Mouse (Mus musculus) liver, postnatal 0 days (tissue): Measurements from ENCODE around the gene Ubl7. TPM values are rescaled to one million over a fixed set of nuclear protein-coding genes. Genes with fewer than 3 reads are reported as not detected.

Experiments used
- ATAC-seq: fragments of 200-750 bp; cut with Nextera tagmentation; 2 replicates; pipeline ENCODE4 v1.8.0; 2017; ENCODE audit warnings: mild to moderate bottlenecking, moderate library complexity
- DNase-seq: peaks from one replicate; pipeline ENCODE4 v3.0.0-alpha.2; 2016
- H3K27ac ChIP-seq: fragments of 300-500 bp; sonication (generic); 2 replicates; pipeline ENCODE4 v1.5.1; 2014; ENCODE audit warnings: antibody characterized with exemption, moderate library complexity, mild to moderate bottlenecking, low read depth
- H3K27me3 ChIP-seq: fragments of 300-500 bp; sonication (generic); 2 replicates; pipeline ENCODE4 v1.6.1; 2014; ENCODE audit warnings: low read length, control low read depth, mixed read lengths; ENCODE audit not compliant: insufficient read depth
- H3K36me3 ChIP-seq: fragments of 300-500 bp; sonication (generic); replicated peaks from 2 replicates; pipeline ENCODE4 v1.6.1; 2014; ENCODE audit warnings: mild to moderate bottlenecking, control low read depth, low read length, moderate library complexity, mixed read lengths; ENCODE audit not compliant: insufficient read depth
- H3K4me1 ChIP-seq: fragments of 300-500 bp; sonication (generic); 2 replicates; pipeline ENCODE4 v1.6.1; 2014; ENCODE audit warnings: antibody characterized with exemption, mild to moderate bottlenecking, control low read depth; ENCODE audit not compliant: insufficient read depth
- H3K4me2 ChIP-seq: fragments of 300-500 bp; sonication (generic); 2 replicates; pipeline ENCODE4 v1.6.1; 2014; ENCODE audit warnings: low read depth, mild to moderate bottlenecking, low read length, moderate library complexity, mixed read lengths
- H3K4me3 ChIP-seq: fragments of 300-500 bp; sonication (generic); 2 replicates; pipeline ENCODE4 v1.5.1; 2014; ENCODE audit warnings: low read depth, low read length
- H3K9ac ChIP-seq: fragments of 300-500 bp; sonication (generic); replicated peaks from 2 replicates; pipeline ENCODE4 v1.6.1; 2014; ENCODE audit warnings: mild to moderate bottlenecking, moderate library complexity
- H3K9me3 ChIP-seq: fragments of 300-500 bp; sonication (generic); 2 replicates; pipeline ENCODE4 v1.6.1; 2016; ENCODE audit warnings: mild to moderate bottlenecking, control low read depth, low read length, mixed read lengths
- CTCF ChIP-seq: sonication (generic); IDR thresholded peaks from 2 replicates; pipeline ENCODE4 v1.5.1; 2016; ENCODE audit warnings: antibody characterized with exemption, low read depth
- EP300 ChIP-seq: IDR thresholded peaks from 2 replicates; pipeline ENCODE4 v1.6.1; 2016; ENCODE audit warnings: antibody characterized with exemption, low read depth, mild to moderate bottlenecking
- WGBS: fragments of 180-500 bp; shearing (Covaris S2); extraction: QIAGEN DNeasy Blood & Tissue Kit; methylation state at CpG from one replicate; pipeline ENCODE4 v1.1.7; 2014; ENCODE audit not compliant: insufficient replicate concordance; 5-methylcytosine and 5-hydroxymethylcytosine counted together
- polyA plus RNA-seq: library from polyadenylated mRNA; unstranded; fragments of >200 nt; fragmentation: Nextera tagmentation; extraction: Ambion mirVana; gene quantifications from 2 replicates; pipeline ENCODE4 v1.2.1, GENCODE M21; 2015

Gene Ubl7
- polyA plus RNA-seq, 1 experiment from 2014 or later = 51.2 TPM

- 70% methylated on average over 1 of the region's 1 CpGs for WGBS
- DNase-seq (no peak), ATAC-seq (no peak)
- no peaks in the 10 kb centered on the region for H3K4me1 ChIP-seq
- no peak overlapping the region for H3K4me3 ChIP-seq
- no peak overlapping the region for H3K9ac ChIP-seq
- TF ChIP-seq EP300 = no peak
- no peak for TF ChIP-seq CTCF
- H3K9me3 ChIP-seq = no peaks in the 10 kb centered on the region
- H3K4me2 ChIP-seq = no peak overlapping the region
- no peaks in the 10 kb centered on the region for H3K27me3 ChIP-seq
- H3K27ac ChIP-seq = no peak overlapping the region
- H3K36me3 ChIP-seq = no peaks in the 10 kb centered on the region
Measured at GRCm38 (mm10) chr9:57883413-57883812, 27.4 kb upstream of the Ubl7 start.

GRCm38 (mm10) chr9:57888119-57888518, 22.7 kb upstream of the Ubl7 start:
- WGBS = 21% methylated on average over 6 of the region's 6 CpGs
- no peak overlapping the region for H3K27ac ChIP-seq
- no peaks in the 10 kb centered on the region for H3K4me1 ChIP-seq
- no peaks in the 10 kb centered on the region for H3K27me3 ChIP-seq
- H3K4me2 ChIP-seq = peak overlapping the region; percentile 11
- H3K9me3 ChIP-seq = no peaks in the 10 kb centered on the region
- ATAC-seq (peak; percentile 68), DNase-seq (peak; percentile 65)
- H3K36me3 ChIP-seq = no peaks in the 10 kb centered on the region
- TF ChIP-seq EP300 = no peak
- no peak for TF ChIP-seq CTCF
- no peak overlapping the region for H3K9ac ChIP-seq
- no peak overlapping the region for H3K4me3 ChIP-seq

GRCm38 (mm10) chr9:57900478-57900877, 10.3 kb upstream of the Ubl7 start:
- ATAC-seq = no peak
- 36% methylated on average over 10 of the region's 10 CpGs for WGBS
- Histone ChIP-seq H3K27ac (no peak overlapping the region), H3K4me3 (no peak overlapping the region), H3K27me3 (no peaks in the 10 kb centered on the region), H3K4me1 (peaks cover 6% of the 10 kb centered on the region; the same call in 1 of the 2 replicates), H3K9me3 (no peaks in the 10 kb centered on the region), H3K9ac (no peak overlapping the region), H3K36me3 (no peaks in the 10 kb centered on the region), H3K4me2 (no peak overlapping the region)
- no peak for DNase-seq
- TF ChIP-seq EP300 = no peak
- no peak for TF ChIP-seq CTCF

- Histone ChIP-seq H3K36me3 (no peaks in the 10 kb centered on the region), H3K4me3 (no peak overlapping the region), H3K4me2 (no peak overlapping the region), H3K9ac (no peak overlapping the region), H3K27me3 (no peaks in the 10 kb centered on the region), H3K9me3 (no peaks in the 10 kb centered on the region), H3K27ac (no peak overlapping the region), H3K4me1 (peaks cover 6% of the 10 kb centered on the region; the same call in 1 of the 2 replicates)
- ATAC-seq (no peak), DNase-seq (no peak)
- no peak for TF ChIP-seq CTCF
- no peak for TF ChIP-seq EP300
- WGBS = 47% methylated on average over 9 of the region's 9 CpGs
Measured at GRCm38 (mm10) chr9:57901197-57901596, 9.6 kb upstream of the Ubl7 start.

- no peak for TF ChIP-seq EP300
- TF ChIP-seq CTCF = no peak
- ATAC-seq (no peak), DNase-seq (no peak)
- peaks cover 6% of the 10 kb centered on the region; the same call in 1 of the 2 replicates for H3K4me1 ChIP-seq
- H3K27me3 ChIP-seq = no peaks in the 10 kb centered on the region
- no peak overlapping the region for H3K4me2 ChIP-seq
- H3K4me3 ChIP-seq = no peak overlapping the region
- no peaks in the 10 kb centered on the region for H3K36me3 ChIP-seq
- H3K9ac ChIP-seq = no peak overlapping the region
- no peaks in the 10 kb centered on the region for H3K9me3 ChIP-seq
- no peak overlapping the region for H3K27ac ChIP-seq
- 72% methylated on average over 3 of the region's 3 CpGs for WGBS
Measured at GRCm38 (mm10) chr9:57901601-57902000, 9.2 kb upstream of the Ubl7 start.

- no peak overlapping the region for H3K27ac ChIP-seq
- TF ChIP-seq CTCF (no peak), EP300 (no peak)
- 73% methylated on average over 4 of the region's 4 CpGs for WGBS
Measured at GRCm38 (mm10) chr9:57902132-57902531, 8.6 kb upstream of the Ubl7 start.

More at GRCm38 (mm10) chr9:57902132-57902531, 8.6 kb upstream of the Ubl7 start:
- DNase-seq (no peak), ATAC-seq (no peak)
- Histone ChIP-seq H3K9me3 (no peaks in the 10 kb centered on the region), H3K36me3 (no peaks in the 10 kb centered on the region), H3K4me1 (peaks cover 6% of the 10 kb centered on the region; the same call in 1 of the 2 replicates), H3K9ac (no peak overlapping the region), H3K4me3 (no peak overlapping the region), H3K4me2 (no peak overlapping the region), H3K27me3 (no peaks in the 10 kb centered on the region)
